Mouse (Mus musculus) kidney, postnatal 4 days (tissue): ENCODE data around the gene Klk9.

Experiments used
- DNase-seq, 2 experiments: peaks; one replicate each; pipeline ENCODE4 v3.0.0; 2021; ENCODE audit warnings: mixed read lengths in 2 of 2

Gene Klk9

DNA sequence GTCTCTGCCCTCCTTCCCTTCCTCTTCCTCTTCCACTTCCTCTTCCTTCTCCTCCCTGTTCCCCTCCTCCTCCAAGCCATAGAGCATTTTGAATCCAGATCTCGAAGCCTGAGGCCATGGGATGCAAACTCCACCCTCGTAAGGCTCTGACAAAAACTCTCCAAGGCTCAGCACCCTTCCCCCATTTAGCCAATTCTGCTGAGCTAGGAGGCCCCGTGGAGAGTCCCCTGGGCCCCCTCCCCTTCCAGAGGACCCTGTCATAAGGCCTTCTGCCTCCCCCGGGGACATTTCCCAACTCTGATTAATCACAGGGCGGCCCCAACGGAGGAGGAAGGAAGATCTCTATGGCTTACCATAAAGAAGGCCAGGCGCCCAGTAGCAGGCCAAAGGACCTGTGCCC lies at the start of gene Klk9:
Klk9 (plus strand) TSS at position 301 of the 400 bp plus-strand sequence.
- no peak for DNase-seq

DNA sequence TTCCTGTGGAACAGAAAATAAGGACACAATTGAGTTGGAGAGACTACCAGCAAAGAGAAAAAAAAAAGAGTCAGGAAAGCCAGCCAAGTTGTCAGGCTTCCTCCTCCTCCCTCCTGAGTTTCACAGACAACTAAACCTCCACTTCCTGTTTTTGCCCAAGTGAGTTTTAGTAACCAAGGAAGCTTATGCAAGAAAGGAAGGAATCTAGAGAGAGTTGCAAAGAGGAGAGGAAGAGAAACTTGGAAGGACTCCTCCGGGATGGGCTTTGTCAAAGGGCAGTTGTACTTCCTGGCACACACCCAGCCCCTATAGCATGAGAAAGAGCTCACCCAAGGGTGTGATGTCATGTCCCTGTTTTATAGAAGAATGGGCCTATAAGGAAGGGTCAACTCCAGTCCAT lies 43.9 kb upstream of the Klk9 start:
- peak in 1 of 2 experiments; percentile 12 for DNase-seq

DNA sequence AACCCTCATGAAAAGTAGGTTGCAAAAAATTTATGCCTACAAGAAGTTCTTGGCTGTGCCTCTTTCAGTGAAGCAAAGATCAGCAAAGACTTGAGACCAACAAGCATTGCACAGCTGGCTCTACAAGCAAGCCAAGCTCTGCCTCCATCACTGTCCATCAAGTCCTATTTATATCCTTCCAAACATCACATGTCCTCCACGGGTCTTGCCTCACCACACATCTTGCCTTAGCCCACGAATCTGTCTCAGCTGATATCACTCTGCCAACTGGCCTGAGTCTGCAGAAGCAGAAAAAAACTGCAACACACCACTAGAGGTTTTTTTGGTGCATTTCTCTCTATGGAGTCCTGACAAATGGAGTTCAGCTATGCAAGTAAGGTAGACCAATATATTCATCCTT lies 38.9 kb upstream of the Klk9 start:
- no peak for DNase-seq

DNA sequence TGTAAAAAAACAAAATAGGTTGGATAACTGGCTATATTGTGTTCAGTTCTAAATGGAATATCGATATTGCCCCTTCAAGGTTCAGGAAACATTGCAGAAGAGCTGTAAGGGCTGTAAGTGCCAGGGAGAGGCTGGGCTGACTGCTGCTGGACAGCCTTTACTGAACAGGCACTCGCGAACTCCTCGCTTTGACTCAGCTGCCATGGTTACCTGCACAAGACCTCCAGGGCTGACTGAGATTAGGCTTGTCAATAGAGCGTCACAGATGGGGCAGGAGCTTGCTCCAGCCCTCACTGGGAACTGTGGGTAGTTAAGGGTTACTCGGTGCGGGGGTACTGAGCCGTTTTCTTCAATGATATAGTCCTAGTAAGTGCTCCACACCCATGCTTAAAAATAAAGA lies 25.2 kb upstream of the Klk9 start:
- no peak for DNase-seq

DNA sequence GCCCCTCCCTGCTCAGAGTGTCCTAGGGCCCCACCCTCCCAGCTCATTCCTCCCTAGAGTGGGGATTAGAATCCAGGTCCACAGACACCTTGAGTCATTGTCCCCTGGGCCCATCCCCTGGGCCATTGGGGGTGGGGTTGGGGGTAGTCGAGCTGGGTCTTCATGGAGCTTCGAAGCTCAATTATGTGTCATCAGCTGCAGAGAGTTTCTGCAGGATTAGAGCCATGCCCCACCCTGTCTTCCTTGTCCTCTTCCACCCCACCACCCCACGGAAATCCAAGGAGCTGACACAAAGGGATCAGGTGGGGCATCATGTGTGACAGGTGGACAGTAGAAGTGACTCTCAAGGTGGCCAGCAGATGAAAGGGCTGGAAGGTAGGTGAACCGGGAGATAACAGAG lies 23.1 kb upstream of the Klk9 start, which contains the start of gene Klk12:
Klk12 (plus strand) TSS at position 301 of the 400 bp plus-strand sequence.
- no peak for DNase-seq

DNA sequence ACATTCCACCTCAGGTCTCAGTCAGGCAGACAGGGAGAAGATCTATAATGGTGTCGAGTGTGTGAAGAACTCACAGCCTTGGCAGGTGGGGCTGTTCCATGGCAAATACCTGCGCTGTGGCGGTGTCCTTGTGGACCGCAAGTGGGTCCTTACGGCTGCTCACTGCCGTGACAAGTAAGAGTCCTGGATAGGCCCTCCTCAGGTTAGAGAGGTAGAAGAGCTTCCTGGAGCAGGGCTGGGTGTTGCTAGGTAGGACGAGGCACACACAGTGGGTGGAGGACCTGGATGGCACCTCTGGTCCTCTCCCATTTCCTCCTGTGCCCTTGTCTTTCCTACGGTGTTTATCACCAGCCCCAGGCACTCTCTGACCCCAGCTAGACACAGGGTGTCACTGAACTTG lies 22.1 kb upstream of the Klk9 start:
- no peak for DNase-seq

DNA sequence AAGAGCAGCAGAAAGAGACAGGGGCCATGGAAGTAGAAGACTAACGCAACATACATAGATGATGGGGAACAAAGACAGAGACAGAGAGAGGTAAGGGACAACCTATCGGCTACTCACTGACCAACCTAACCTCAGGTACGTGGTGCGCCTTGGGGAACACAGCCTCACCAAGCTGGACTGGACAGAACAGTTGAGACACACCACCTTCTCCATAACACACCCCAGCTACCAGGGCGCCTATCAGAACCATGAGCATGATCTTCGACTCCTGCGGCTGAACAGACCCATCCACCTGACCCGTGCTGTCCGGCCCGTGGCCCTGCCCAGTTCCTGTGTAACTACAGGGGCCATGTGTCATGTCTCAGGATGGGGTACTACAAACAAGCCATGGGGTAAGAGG lies 21.0 kb upstream of the Klk9 start:
- no peak for DNase-seq

DNA sequence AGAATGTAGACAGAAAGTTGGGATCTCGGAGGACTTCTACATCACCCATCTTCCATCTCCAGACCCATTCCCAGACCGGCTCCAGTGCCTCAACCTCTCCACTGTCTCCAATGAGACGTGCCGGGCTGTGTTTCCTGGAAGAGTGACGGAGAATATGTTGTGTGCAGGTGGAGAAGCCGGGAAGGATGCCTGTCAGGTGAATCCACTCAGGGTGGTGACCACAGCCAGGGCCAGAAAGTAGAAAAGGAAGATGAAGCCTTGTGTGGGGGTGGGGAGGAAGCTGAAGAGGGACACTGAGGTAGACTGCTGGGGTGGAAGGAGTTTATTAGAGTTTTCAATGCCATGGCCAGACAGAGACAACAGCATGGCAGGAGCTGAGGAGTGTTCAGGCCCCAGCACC lies 19.8 kb upstream of the Klk9 start:
- DNase-seq = no peak

DNA sequence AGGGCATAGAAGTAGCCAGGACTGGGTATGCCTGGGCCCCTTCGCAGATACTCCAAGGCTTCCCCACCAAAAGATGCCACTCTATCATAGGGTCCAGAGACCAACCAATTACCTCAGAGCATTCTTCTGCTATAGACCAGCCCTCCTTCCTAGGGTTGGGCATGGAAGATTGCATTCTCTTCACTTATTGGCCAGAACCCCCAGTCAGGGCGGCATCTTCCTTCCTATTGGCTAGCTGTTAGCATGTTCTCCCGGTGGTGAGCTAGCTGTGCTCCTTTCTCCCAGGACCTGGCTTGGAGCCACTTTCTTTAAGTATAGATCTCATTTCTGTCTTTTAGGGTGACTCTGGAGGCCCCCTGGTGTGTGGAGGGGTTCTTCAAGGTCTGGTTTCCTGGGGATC lies 18.8 kb upstream of the Klk9 start:
- DNase-seq = no peak

DNA sequence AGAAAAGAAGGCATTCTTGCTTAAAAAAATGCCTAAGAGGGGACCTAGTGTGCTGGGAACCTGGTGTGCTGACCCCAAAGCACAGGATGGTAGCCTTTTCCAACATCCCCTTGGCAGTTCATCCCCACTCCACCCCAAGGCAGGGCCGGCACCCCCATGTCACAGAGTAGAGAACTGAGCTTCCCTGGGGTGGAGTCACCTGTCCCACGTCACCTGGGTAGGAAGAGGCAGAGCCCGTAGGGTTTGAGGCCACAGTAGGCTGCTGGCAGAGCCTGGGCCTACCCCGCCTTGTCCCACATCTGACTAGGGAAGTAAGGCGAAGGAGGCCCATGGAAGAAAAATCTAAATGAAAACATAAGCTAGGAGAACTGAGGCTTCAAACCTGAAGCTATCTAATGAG lies 17.3 kb upstream of the Klk9 start, which contains the start of gene Klk11:
Klk11 (plus strand) TSS at position 241 of the 400 bp plus-strand sequence.
- DNase-seq = no peak

DNA sequence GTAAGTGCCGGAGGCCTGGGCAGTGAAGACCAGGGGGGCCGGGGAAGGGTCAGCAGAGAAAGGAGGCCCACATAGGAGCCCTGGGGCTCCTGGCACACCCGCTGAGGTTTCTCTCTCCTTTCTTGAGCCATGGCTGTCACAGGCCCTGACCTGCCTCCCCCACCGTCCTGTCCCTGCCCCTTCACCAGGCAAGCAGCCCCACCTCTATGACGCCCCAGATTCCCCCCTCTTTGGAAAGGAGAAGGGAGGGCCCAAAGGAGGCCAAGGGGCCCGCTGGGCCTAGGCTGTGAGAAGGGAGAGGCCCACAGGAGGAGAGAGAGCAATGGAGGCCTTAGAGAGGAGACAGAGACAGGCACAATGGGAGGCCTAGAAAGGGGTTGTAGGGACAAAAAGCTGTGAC lies 16.9 kb upstream of the Klk9 start:
- DNase-seq = no peak

DNA sequence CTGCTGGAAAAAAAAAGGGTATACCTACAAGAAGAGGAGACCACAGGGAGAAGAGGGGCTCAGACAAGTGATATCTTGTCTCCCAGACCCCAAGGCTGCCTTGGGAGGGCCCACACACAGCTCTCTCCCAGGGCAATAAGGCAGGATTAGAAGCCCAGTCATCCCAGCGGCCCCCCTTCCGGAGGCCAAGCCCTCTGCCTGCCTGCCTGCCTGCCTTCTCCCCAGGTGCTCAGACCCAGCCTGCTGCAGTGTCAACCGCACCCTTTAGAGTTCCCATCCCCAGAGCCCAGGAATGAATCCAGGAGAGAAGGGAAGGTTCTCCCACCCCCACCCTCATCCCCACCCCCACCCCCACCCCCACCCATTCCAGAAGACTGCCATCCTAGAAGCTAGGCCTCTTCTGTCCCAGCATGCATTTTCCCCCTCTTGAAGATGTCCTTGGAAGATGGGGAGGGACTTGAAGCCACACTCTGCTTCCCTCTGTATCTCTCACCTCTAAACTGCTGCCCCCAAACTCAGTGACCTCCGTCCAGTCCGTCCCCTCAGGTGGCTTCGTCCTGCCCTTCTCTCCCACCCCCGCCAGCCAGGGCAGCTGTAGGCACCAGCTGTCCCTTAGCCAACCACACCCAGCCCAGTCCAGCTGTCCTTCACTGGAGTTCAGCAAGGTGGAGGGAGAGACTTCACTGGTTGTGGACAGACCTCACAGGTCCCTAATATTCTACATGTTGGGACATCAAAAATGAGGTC lies 16.2 kb upstream of the Klk9 start:
- DNase-seq = no peak

DNA sequence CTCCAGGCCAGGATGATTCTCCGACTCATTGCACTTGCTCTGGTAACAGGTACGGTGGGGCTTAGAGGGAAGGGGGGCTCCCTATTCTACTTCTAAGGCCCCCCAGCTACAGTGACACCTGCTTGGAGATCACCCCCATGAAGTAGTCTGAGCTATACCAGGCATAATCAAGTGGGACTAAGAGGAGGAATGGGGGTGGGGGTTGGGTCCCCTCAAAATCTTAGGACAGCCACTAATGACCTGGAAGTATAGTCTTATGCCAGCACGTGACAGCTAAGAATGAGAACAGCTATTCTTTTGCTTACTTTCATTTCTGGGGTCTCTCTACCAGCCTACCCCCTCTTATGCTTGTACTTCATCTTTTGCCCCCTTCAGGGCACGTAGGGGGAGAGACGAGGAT lies 15.2 kb upstream of the Klk9 start:
- no peak for DNase-seq

DNA sequence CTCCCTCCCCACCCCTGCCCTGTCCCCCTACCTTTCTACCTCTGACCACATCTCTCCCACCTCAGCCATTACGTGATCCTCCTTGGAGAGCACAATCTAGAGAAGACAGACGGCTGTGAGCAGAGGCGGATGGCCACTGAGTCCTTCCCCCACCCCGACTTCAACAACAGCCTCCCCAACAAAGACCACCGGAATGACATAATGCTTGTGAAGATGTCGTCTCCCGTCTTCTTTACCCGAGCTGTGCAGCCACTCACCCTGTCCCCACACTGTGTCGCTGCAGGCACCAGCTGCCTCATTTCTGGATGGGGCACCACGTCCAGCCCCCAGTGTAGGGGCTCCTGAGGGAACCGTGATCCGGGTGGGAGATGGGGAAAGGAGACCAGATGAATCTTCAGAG lies 14.3 kb upstream of the Klk9 start:
- DNase-seq = no peak

DNA sequence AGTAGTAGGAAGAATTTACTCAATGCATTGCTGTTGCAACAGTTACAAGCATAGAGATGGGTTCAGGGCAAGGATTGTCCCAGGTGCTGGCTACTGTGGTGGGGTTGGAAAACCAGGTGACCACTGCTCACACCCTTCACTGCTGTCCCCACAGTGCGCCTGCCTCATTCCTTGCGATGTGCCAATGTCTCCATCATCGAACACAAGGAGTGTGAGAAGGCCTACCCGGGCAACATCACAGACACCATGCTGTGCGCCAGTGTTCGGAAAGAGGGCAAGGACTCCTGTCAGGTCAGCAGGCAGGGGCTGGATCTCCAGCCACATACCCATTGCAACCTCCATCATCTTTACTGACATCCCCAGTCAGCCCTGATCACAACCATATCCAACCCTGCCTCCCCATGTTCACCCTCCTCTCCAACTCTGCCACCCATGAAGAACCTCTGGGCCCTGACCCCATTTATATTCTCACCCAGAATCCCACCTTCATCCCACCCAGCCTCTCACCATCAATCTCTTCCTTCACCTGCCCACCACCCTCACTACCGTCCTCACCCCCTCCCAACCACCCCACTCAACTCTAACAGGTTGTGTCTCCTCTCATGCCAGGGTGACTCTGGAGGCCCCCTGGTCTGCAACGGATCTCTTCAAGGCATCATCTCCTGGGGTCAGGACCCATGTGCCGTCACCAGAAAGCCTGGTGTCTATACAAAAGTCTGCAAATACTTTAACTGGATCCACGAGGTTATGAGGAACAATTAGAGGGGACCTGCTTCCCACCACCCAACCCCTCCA lies 13.3 kb upstream of the Klk9 start:
- no peak for DNase-seq

DNA sequence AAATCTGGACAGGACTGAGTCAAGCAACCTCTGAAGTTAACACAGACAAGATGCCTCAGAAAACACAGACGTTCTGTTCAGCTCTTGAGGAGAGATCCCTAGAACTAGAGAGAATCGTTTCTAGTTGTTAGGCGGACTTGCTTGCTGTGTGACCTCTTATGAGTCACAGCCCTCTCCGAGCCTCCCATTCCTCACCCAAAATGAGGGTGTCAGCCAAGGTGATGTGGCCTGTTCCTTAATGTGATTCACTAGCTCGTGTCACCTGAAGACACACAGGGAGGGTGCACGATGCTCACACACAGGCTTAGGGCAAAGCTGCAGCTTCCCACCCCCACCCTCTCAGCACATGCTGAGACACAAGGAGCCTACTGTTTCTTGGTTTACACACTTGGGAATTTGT lies 11.4 kb upstream of the Klk9 start:
- DNase-seq = no peak

DNA sequence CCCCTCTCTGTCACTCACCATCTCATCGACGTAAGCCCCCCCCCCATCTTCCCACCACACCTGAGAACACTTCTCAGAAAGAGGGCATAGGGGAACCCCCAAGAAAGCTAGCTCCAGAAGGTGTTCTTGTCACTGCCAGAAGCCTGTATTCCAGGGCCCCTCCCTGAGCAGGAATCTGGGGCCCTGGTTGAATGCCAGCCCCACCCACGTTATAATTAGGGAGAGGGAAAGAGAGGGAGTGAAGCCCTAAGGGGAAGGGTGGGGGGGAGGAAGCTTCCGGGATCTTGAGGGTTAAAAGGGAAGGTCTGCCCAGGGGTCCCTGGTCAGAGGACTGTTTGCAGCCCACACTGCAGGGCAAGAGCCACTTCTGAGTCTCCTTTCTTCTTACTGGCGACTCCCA lies 10.9 kb upstream of the Klk9 start, which contains the start of gene Klk10:
Klk10 (plus strand) TSS at position 290 of the 400 bp plus-strand sequence.
- DNase-seq = no peak

DNA sequence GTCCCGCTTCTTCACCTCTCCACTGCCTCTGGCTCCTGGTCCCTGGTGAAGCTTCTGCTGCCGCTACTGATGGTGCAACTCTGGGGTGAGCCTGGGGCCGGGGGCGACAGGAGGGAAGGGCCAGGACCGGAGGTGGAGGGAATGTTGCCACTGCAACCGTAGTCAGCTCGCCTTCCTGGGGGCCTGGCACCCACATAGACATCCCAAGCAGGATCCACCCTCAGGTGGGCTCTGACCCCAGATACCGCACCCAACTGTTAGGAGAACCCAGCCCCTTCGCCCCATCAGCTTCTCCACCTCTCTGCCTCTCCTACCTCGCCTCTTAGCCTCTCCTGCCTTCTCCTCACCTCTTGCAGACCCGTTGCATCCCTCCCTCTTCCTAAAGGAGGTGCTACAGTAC lies 10.2 kb upstream of the Klk9 start:
- DNase-seq = no peak

DNA sequence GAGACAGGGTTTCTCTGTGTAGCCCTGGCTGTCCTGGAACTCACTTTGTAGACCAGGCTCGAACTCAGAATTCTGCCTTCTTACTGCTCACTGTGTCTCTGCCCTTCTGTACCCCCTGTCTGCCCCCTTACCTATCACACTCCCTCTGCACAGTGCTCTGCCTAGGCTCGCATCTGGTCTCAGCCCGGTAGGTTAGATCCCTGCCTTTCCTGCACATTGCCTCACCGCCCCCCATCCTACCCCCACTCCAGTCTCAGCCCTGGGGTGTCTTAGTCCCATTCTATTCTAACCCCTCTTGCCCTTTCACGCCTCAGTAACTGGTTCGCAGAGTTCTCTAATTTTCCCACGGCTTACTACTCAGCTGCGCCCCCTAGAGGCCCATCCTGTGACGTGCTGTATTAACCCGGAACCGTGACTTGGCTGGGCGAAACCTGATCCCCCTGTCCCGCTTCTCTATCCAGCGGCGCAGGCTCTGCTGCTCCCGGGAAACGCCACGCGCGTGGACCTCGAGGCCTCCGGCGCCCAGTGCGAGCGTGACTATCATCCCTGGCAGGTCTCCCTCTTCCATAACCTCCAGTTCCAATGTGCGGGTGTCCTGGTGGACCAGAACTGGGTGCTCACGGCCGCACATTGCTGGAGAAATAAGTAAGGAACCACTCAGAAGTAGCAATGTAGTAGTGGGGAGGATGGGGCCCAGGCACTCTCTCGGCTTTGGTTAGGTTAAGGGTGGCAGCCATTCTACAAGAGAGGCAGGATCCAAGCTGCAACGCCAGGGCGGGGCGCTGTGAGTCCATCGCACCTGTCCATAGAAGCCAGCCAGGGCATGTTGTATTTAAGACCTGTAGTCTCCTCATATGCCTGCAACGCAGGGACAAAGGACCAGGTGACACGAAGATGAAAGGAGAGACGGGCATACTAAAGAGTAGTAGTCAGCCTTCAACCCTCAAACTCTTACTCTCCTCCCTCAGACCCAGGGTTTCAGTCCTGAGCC lies 9.1 kb upstream of the Klk9 start:
- peak; percentile 92 for DNase-seq

DNA sequence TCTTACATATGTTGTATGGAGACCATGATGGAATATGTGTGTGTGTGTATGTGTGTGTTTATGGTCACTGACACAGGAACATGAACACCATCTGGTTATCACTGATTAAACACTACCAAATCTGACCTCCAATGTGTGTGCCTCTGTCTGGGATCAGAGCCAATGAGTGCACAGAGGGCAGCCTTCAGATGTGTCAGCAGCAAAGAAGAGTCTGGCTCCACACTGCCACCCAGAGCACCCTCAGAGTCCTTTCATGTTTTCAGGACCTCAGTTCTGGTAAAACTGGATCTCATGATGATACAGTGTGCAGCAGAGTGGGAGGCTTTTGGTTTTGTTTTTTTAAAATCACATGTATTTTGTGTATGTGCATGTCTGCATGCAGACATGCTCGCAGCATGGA lies 6.4 kb upstream of the Klk9 start:
- DNase-seq = peak; percentile 48 to 59

DNA sequence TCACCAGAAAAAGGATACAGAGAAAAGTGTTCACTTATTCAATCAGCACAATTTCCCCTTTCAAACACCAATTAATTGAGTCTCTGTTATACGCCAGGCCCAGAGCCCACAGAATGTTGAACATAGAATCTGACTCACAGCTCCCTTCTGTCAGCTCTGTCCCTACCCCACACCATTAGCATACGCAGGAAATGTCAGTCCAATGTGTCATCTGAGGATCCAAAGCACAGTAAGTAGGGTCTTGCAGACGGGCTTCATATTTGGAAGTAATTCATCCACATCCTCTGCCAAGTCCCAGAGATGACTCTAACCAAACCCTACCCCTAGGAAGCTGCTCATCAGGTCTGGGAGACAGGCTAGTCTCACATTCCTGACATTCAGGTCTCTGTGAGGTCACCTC lies 3.6 kb upstream of the Klk9 start:
- no peak for DNase-seq

DNA sequence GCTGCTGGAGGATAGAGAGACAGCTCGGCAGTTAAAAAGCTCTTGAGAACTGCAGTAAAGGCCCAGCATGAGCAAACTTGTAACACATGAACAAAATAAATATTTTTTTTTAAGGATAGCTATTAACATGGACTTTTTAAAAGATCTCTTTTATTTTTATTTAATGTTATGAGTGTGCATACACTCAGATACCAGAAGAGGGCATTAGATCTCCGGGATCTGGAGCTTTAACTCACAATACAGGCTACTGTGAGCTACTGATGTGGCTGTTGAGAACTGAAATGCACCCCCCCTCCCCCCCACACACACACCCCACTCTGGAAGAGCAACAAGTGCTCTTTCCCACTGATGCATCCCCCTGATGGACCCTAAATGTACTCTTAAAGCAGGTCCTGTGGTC lies 2.4 kb upstream of the Klk9 start:
- DNase-seq = no peak

DNA sequence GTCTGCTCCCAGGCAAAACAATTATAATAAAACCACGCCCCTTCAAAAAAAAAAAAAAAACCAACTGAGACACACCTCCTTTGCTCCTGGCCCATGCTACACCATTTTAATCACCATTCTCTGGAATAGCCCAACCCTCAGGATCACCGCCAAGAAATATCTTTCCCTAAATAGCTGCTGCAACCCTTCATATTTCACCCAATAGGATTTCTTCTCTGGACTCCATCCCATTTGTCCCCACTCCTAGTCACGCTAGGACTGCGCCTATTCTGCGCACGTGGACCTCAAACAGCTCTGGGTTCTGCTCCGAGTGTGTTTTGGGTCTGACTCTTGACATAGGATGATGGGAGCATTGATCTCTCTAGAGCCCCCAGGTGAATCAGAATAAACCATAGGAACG lies 4.7 kb downstream of the Klk9 start:
- no peak for DNase-seq
